Mouse (Mus musculus): ENCODE measurements around the gene Map6d1.

GRCm38 (mm10) chr16:20238646-20239045 is 2.5 kb downstream of the Map6d1 start:
- TF ChIP-seq GATA1 (IDR thresholded peaks at IDR 0.05; ENCODE audit: low read length), result no peak
- no peak for TF ChIP-seq TAL1 (IDR thresholded peaks at IDR 0.05; ENCODE audit: low read length)
